Mouse (Mus musculus) liver, embryonic 14.5 days (tissue): ENCODE data around the gene Ubl3.

Experiments
- CTCF ChIP-seq: IDR thresholded peaks from 2 replicates; pipeline ENCODE4 v1.5.1; 2016; ENCODE audit warnings: antibody characterized with exemption, low read depth, control low read depth
- EP300 ChIP-seq: IDR thresholded peaks from 2 replicates; pipeline ENCODE4 v1.6.1; 2016; ENCODE audit warnings: antibody characterized with exemption, low read depth

DNA sequence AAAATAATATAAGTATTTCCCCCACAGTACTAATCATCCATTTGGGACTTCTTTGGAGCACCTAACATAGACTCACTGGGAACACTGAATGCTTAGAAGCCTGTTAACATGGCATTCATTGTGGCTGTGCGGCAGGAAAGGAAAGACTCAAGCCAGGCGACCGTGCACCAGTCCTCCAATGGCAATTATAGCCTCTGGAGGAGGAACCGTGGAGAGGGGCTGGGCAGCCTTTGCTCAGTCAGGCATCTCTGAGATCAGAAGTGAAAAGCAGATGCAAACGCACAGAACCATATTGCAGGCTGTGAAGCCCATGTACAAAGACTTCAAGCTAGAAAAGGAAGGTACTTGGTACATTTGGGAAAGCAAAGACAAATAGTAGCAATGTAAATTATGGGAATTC is 20.4 kb downstream of the Ubl3 start:
- TF ChIP-seq CTCF (no peak), EP300 (no peak)
